Mouse (Mus musculus): ENCODE results near the gene Cers2. TPM values are rescaled to one million over a fixed set of nuclear protein-coding genes. Genes with fewer than 3 reads are reported as not detected.
"Not testable (repeated sequence)": the region's sequence is repeated elsewhere in the genome, so short reads cannot be mapped to it uniquely, and the experiment has no call there.

The Cers2 gene
- polyA plus RNA-seq, 1 experiment from 2014 or later = 109 TPM

DNA sequence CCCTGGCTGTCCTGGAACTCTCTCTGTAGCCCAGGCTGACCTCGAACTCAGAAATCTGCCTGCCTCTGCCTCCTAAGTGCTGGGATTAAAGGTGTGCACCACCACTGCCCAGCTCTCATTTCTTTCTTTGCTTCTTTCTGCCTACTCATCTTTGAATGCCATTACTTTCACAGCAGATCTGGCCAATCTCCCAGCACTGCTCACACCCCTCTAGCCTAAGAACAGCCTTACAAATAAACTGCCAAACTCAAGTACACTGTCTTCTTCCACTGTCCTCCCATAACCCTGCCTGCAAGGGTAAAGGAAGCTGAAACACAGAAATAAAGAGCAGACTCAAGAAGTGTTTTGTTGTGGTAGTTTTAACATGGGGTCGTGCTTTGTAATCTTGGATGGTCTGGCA is 43.2 kb downstream of the Cers2 start:
- Histone ChIP-seq H3K4me2 (replicated peaks; ENCODE audit: low read depth) (no peak overlapping the region), H3K27ac (ENCODE audit: low read depth, low read length) (no peak overlapping the region), H3K27me3 (replicated peaks; ENCODE audit: control insufficient read depth, insufficient read depth, low read length) (no peaks in the 10 kb centered on the region), H3K9me3 (ENCODE audit: control insufficient read depth) (no peaks in the 10 kb centered on the region), H3K4me3 (ENCODE audit: low read depth, low read length) (no peak overlapping the region), H3K4me1 (replicated peaks; ENCODE audit: control insufficient read depth, insufficient read depth, low read length) (no peaks in the 10 kb centered on the region), H3K9ac (ENCODE audit: low read depth, low read length) (no peak overlapping the region), H3K36me3 (ENCODE audit: control insufficient read depth, insufficient read depth) (peaks cover 12% of the 10 kb centered on the region; the same call in 1 of the 2 replicates)
- no peak for ATAC-seq
- TF ChIP-seq CTCF (IDR thresholded peaks at IDR 0.05; ENCODE audit: low read depth) = no peak
- WGBS = 94% methylated on average over 2 of the region's 2 CpGs

GRCm38 (mm10) chr3:95360276-95360675 is 45.7 kb downstream of the Cers2 start:
- not testable (repeated sequence) for H3K27me3 ChIP-seq (replicated peaks; ENCODE audit: control insufficient read depth, insufficient read depth, low read length); H3K4me3 ChIP-seq (ENCODE audit: low read depth, low read length); H3K27ac ChIP-seq (ENCODE audit: low read depth, low read length); H3K4me1 ChIP-seq (replicated peaks; ENCODE audit: control insufficient read depth, insufficient read depth, low read length); H3K36me3 ChIP-seq (ENCODE audit: control insufficient read depth, insufficient read depth); ATAC-seq; H3K4me2 ChIP-seq (replicated peaks; ENCODE audit: low read depth); H3K9ac ChIP-seq (ENCODE audit: low read depth, low read length); H3K9me3 ChIP-seq (ENCODE audit: control insufficient read depth)
- 77% methylated on average over 3 of the region's 3 CpGs for WGBS

GRCm38 (mm10) chr3:95370101-95370500 is 55.5 kb downstream of the Cers2 start:
- H3K4me3 ChIP-seq (ENCODE audit: low read depth, low read length) = no peak overlapping the region
- H3K36me3 ChIP-seq (ENCODE audit: control insufficient read depth, insufficient read depth) = no peaks in the 10 kb centered on the region
- TF ChIP-seq CTCF (IDR thresholded peaks at IDR 0.05; ENCODE audit: low read depth) = no peak
- no peaks in the 10 kb centered on the region for H3K4me1 ChIP-seq (replicated peaks; ENCODE audit: control insufficient read depth, insufficient read depth, low read length)
- no peak overlapping the region for H3K27ac ChIP-seq (ENCODE audit: low read depth, low read length)
- no peak for ATAC-seq
- no peak overlapping the region for H3K9ac ChIP-seq (ENCODE audit: low read depth, low read length)
- H3K27me3 ChIP-seq (replicated peaks; ENCODE audit: control insufficient read depth, insufficient read depth, low read length) = no peaks in the 10 kb centered on the region
- H3K4me2 ChIP-seq (replicated peaks; ENCODE audit: low read depth) = no peak overlapping the region
- H3K9me3 ChIP-seq (ENCODE audit: control insufficient read depth) = no peaks in the 10 kb centered on the region

Other genes starting within 250 kb of the Cers2 start
- gene Pip5k1a, start 207.9 kb upstream of the Cers2 start, polyA plus RNA-seq (2015; fragmentation: Nextera tagmentation; extraction: Ambion mirVana) = 13.1 and 14.7 TPM in 2 replicates
- gene Vps72, start 203.8 kb upstream of the Cers2 start, polyA plus RNA-seq (2015; fragmentation: Nextera tagmentation; extraction: Ambion mirVana) = 58.5 and 60.5 TPM in 2 replicates
- 0.44 and 0.73 TPM in 2 replicates for gene Tmod4, start 190.3 kb upstream of the Cers2 start, polyA plus RNA-seq (2015; fragmentation: Nextera tagmentation; extraction: Ambion mirVana)
- 49.3 and 54.8 TPM in 2 replicates for gene Scnm1, start 180.8 kb upstream of the Cers2 start, polyA plus RNA-seq (2015; fragmentation: Nextera tagmentation; extraction: Ambion mirVana)
- 7.1 and 7.5 TPM in 2 replicates for gene Lysmd1, start 180.7 kb upstream of the Cers2 start, polyA plus RNA-seq (2015; fragmentation: Nextera tagmentation; extraction: Ambion mirVana)
- 3.6 and 4.7 TPM in 2 replicates for gene Tnfaip8l2, start 172.4 kb upstream of the Cers2 start, polyA plus RNA-seq (2015; fragmentation: Nextera tagmentation; extraction: Ambion mirVana)
- gene Sema6c, start 154.3 kb upstream of the Cers2 start, polyA plus RNA-seq (2015; fragmentation: Nextera tagmentation; extraction: Ambion mirVana) = 1.0 and 1.3 TPM in 2 replicates
- gene Gabpb2, start 96.9 kb upstream of the Cers2 start, polyA plus RNA-seq (2015; fragmentation: Nextera tagmentation; extraction: Ambion mirVana) = 3.1 and 4.6 TPM in 2 replicates
- 59.4 and 64.9 TPM in 2 replicates for gene Cdc42se1, start 86.1 kb upstream of the Cers2 start, polyA plus RNA-seq (2015; fragmentation: Nextera tagmentation; extraction: Ambion mirVana)
- 10.1 and 10.6 TPM in 2 replicates for gene Mllt11, start 82.6 kb upstream of the Cers2 start, polyA plus RNA-seq (2015; fragmentation: Nextera tagmentation; extraction: Ambion mirVana)
- gene Gm128, start 73.2 kb upstream of the Cers2 start, polyA plus RNA-seq (2015; fragmentation: Nextera tagmentation; extraction: Ambion mirVana) = 0.14 and 0.16 TPM in 2 replicates
- gene Bnipl, start 63.6 kb upstream of the Cers2 start, polyA plus RNA-seq (2015; fragmentation: Nextera tagmentation; extraction: Ambion mirVana) = not detected in 2 replicates
- 36.4 and 38.0 TPM in 2 replicates for gene Mindy1, start 33.4 kb upstream of the Cers2 start, polyA plus RNA-seq (2015; fragmentation: Nextera tagmentation; extraction: Ambion mirVana)
- gene Prune1, start 32.7 kb upstream of the Cers2 start, polyA plus RNA-seq (2015; fragmentation: Nextera tagmentation; extraction: Ambion mirVana) = 9.2 and 10.1 TPM in 2 replicates
- 2.0 and 2.3 TPM in 2 replicates for gene Anxa9, start 7.6 kb upstream of the Cers2 start, polyA plus RNA-seq (2015; fragmentation: Nextera tagmentation; extraction: Ambion mirVana)
- 7.5 and 7.7 TPM in 2 replicates for gene Setdb1, start 42.4 kb downstream of the Cers2 start, polyA plus RNA-seq (2015; fragmentation: Nextera tagmentation; extraction: Ambion mirVana)
- not detected in 2 replicates for gene 4930558C23Rik, start 88.0 kb downstream of the Cers2 start, polyA plus RNA-seq (2015; fragmentation: Nextera tagmentation; extraction: Ambion mirVana)
- gene Arnt, start 119.6 kb downstream of the Cers2 start, polyA plus RNA-seq (2015; fragmentation: Nextera tagmentation; extraction: Ambion mirVana) = 11.7 and 13.4 TPM in 2 replicates
- 9.1 and 9.8 TPM in 2 replicates for gene Ctsk, start 184.5 kb downstream of the Cers2 start, polyA plus RNA-seq (2015; fragmentation: Nextera tagmentation; extraction: Ambion mirVana)
- 195 and 202 TPM in 2 replicates for gene Ctss, start 212.0 kb downstream of the Cers2 start, polyA plus RNA-seq (2015; fragmentation: Nextera tagmentation; extraction: Ambion mirVana)
- not detected in 2 replicates for gene Hormad1, start 244.9 kb downstream of the Cers2 start, polyA plus RNA-seq (2015; fragmentation: Nextera tagmentation; extraction: Ambion mirVana)

Data from intestine, postnatal 0 days (tissue).